Mouse (Mus musculus) cortical plate, adult 2 months (tissue): Measurements from ENCODE around the gene Thada. TPM values are rescaled to one million over a fixed set of nuclear protein-coding genes. Genes with fewer than 3 reads are reported as not detected.

ENCODE experiments used
- H3K27ac ChIP-seq: fragments of 200-500 bp; 2 replicates; pipeline ENCODE4 v1.5.1; 2012; ENCODE audit warnings: low read length, control low read depth, inconsistent platforms; ENCODE audit not compliant: insufficient read depth
- H3K4me1 ChIP-seq: fragments of 200-500 bp; 2 replicates; pipeline ENCODE4 v1.6.1; 2011; ENCODE audit warnings: low read length; ENCODE audit not compliant: control insufficient read depth, insufficient read depth
- H3K4me3 ChIP-seq: fragments of 200-500 bp; 2 replicates; pipeline ENCODE4 v1.5.1; 2011; ENCODE audit warnings: mild to moderate bottlenecking, low read length, control low read depth; ENCODE audit not compliant: insufficient read depth
- CTCF ChIP-seq: fragments of 200-500 bp; IDR thresholded peaks from 2 replicates; pipeline ENCODE4 v1.5.1; 2011; ENCODE audit warnings: mild to moderate bottlenecking, control low read depth, low read length; ENCODE audit not compliant: insufficient read depth; ENCODE audit errors: extremely low read depth
- POLR2A ChIP-seq: fragments of 200-500 bp; IDR thresholded peaks from 2 replicates; pipeline ENCODE4 v1.6.1; 2011; ENCODE audit warnings: mild to moderate bottlenecking, low read length, control low read depth; ENCODE audit not compliant: insufficient read depth; ENCODE audit errors: extremely low read depth
- polyA plus RNA-seq: library from polyadenylated mRNA; depleted of rRNA; stranded (reverse); fragments of >200 nt; gene quantifications from 2 replicates; pipeline ENCODE4 v1.2.3, GENCODE M21; 2012

Thada gene
- polyA plus RNA-seq, 1 experiment, result 5.2 TPM

- H3K27ac ChIP-seq, result no peak overlapping the region
- H3K4me1 ChIP-seq, result peaks cover 2% of the 10 kb centered on the region
- TF ChIP-seq POLR2A, result no peak
- TF ChIP-seq CTCF, result no peak
Observed at GRCm38 (mm10) chr17:84502341-84502740, 36.3 kb upstream of the Thada start.

GRCm38 (mm10) chr17:84498639-84499038 lies 32.6 kb upstream of the Thada start:
- H3K27ac ChIP-seq, result no peak overlapping the region
- H3K4me1 ChIP-seq, result no peaks in the 10 kb centered on the region
- TF ChIP-seq CTCF (no peak), POLR2A (no peak)
- H3K4me3 ChIP-seq, result no peak overlapping the region

More at GRCm38 (mm10) chr17:84502341-84502740, 36.3 kb upstream of the Thada start:
- no peak overlapping the region for H3K4me3 ChIP-seq

- H3K4me1 ChIP-seq, result no peaks in the 10 kb centered on the region
- H3K4me3 ChIP-seq, result no peak overlapping the region
- TF ChIP-seq CTCF (no peak), POLR2A (no peak)
- H3K27ac ChIP-seq, result no peak overlapping the region
Observed at GRCm38 (mm10) chr17:84497972-84498604, 32.1 kb upstream of the Thada start.

GRCm38 (mm10) chr17:84497559-84497958 lies 31.6 kb upstream of the Thada start:
- no peak for TF ChIP-seq POLR2A
- no peak for TF ChIP-seq CTCF
- no peak overlapping the region for H3K27ac ChIP-seq
- no peak overlapping the region for H3K4me3 ChIP-seq
- no peaks in the 10 kb centered on the region for H3K4me1 ChIP-seq

GRCm38 (mm10) chr17:84497026-84497425 lies 31.0 kb upstream of the Thada start:
- Histone ChIP-seq H3K27ac (no peak overlapping the region), H3K4me1 (no peaks in the 10 kb centered on the region), H3K4me3 (no peak overlapping the region)
- TF ChIP-seq CTCF (no peak), POLR2A (no peak)

GRCm38 (mm10) chr17:84492255-84492880 lies 26.4 kb upstream of the Thada start:
- Histone ChIP-seq H3K4me1 (no peaks in the 10 kb centered on the region), H3K4me3 (no peak overlapping the region), H3K27ac (no peak overlapping the region)
- TF ChIP-seq POLR2A, result no peak
- no peak for TF ChIP-seq CTCF

GRCm38 (mm10) chr17:84487415-84487814 lies 21.4 kb upstream of the Thada start:
- Histone ChIP-seq H3K4me1 (no peaks in the 10 kb centered on the region), H3K27ac (no peak overlapping the region), H3K4me3 (no peak overlapping the region)
- TF ChIP-seq POLR2A, result no peak
- TF ChIP-seq CTCF, result no peak

GRCm38 (mm10) chr17:84483673-84484320 lies 17.8 kb upstream of the Thada start:
- Histone ChIP-seq H3K27ac (no peak overlapping the region), H3K4me3 (no peak overlapping the region), H3K4me1 (no peaks in the 10 kb centered on the region)
- TF ChIP-seq POLR2A, result no peak
- TF ChIP-seq CTCF, result no peak

GRCm38 (mm10) chr17:84482831-84483230 lies 16.8 kb upstream of the Thada start:
- no peak for TF ChIP-seq POLR2A
- no peak for TF ChIP-seq CTCF
- Histone ChIP-seq H3K27ac (no peak overlapping the region), H3K4me1 (no peaks in the 10 kb centered on the region), H3K4me3 (no peak overlapping the region)

- no peaks in the 10 kb centered on the region for H3K4me1 ChIP-seq
- TF ChIP-seq CTCF, result no peak
- TF ChIP-seq POLR2A, result no peak
- H3K27ac ChIP-seq, result no peak overlapping the region
- H3K4me3 ChIP-seq, result no peak overlapping the region
Observed at GRCm38 (mm10) chr17:84480464-84481355, 14.7 kb upstream of the Thada start.
